12 mouse cellular contexts compared by ENCODE assay signal in the genomic region with DNA sequence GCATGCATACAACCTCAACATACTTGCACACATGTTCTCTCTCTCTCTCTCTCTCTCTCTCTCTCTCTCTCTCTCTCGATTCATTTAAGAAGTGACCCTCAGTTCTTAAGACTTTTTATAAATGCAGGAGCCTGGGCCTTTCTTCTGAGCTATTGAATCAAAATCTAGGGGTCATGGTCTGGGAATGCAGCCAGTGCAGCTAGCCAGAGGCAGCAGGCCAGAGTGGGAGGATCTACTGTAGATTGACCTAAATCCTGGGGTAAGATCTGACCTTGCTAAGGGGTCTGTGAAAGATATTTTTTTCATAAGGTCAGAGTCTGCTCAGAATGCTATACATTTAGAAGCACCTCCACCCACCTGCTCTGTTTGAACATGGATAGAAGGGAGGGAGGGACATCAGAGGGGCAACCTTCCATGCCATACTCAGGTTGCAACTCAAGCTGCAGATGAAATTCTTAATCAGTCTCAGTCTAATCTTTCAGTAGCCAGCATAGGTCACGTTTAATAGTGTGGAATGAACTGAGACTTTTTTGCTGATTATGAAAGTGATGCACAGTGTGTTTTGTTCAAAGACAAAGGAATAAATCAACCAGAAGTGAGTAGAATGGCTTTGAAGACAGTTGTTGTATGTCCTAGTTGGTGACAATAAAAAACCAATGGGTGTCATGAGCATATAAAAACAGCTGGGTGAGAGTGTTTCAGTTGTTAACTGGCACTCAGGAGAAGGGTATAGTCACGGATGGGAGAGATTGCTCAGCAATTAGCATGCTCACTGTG. TPM values are rescaled to one million over a fixed set of nuclear protein-coding genes. Genes with fewer than 3 reads are reported as not detected.
DNase-seq lines count a peak whose midpoint lies in the region; ATAC-seq and TF ChIP-seq lines count a peak whose summit lies in the region.
"Had no signal": no experiment of that assay in that cellular context is flagged by ENCODE, and none has a peak within 500 bp of the region (broad histone marks: within the 10 kb centered on the region; RNA-seq: fewer than 3 reads in every experiment).

No protein-coding gene starts in this region.

- no peaks in the 10 kb centered on the region for H3K36me3 ChIP-seq in forebrain, embryonic 14.5 days (ENCODE audit: control insufficient read depth, insufficient read depth, low read length)
- no peaks in the 10 kb centered on the region for H3K36me3 ChIP-seq in forebrain, postnatal 0 days (ENCODE audit: insufficient read depth)
- no peaks in the 10 kb centered on the region for H3K36me3 ChIP-seq in lung, embryonic 14.5 days (ENCODE audit: insufficient read depth)

- peak; percentile 33 for DNase-seq in forebrain, embryonic 14.5 days (ENCODE audit: low spot score)
- no peak for DNase-seq in forebrain, postnatal 0 days
- DNase-seq in lung, embryonic 14.5 days, result peak; percentile 71
- no peak for DNase-seq in lung, postnatal 36 days
- DNase-seq in NIH3T3 (ENCODE audit: low read depth), result peak; percentile 72
- DNase-seq in heart, postnatal 4 days, result peak; percentile 66
- no peak for DNase-seq in embryo, embryonic 11 days
- no peak for DNase-seq in frontal cortex, postnatal 10 days (ENCODE audit: low spot score in 2 of 2)
- DNase-seq: liver, postnatal 0 days; thymus, postnatal 25 days had no signal

- no peak overlapping the region for H3K4me3 ChIP-seq in forebrain, embryonic 14.5 days (ENCODE audit: low read depth, low read length)
- H3K4me3 ChIP-seq in forebrain, postnatal 0 days (ENCODE audit: low read depth, low read length), result no peak overlapping the region
- no peak overlapping the region for H3K4me3 ChIP-seq in lung, embryonic 14.5 days (ENCODE audit: low read depth, low read length)
- H3K4me3 ChIP-seq: myocyte had no signal

- no peak overlapping the region for H3K27ac ChIP-seq in forebrain, embryonic 14.5 days (ENCODE audit: low read depth, low read length)
- no peak overlapping the region for H3K27ac ChIP-seq in forebrain, postnatal 0 days (ENCODE audit: low read depth, low read length)
- no peak overlapping the region for H3K27ac ChIP-seq in lung, embryonic 14.5 days (ENCODE audit: low read depth)

- TF ChIP-seq CTCF in forebrain, postnatal 0 days (IDR thresholded peaks at IDR 0.05; ENCODE audit: low read depth), result no peak
- TF ChIP-seq CTCF in lung, embryonic 14.5 days (IDR thresholded peaks at IDR 0.05; ENCODE audit: low read depth), result no peak

- WGBS in forebrain, embryonic 14.5 days, result 43% methylated on average over 3 of the region's 3 CpGs
- 23% methylated on average over 3 of the region's 3 CpGs for WGBS in forebrain, postnatal 0 days
- WGBS in lung, embryonic 14.5 days, result 43% methylated on average over 3 of the region's 3 CpGs

- H3K4me1 ChIP-seq in forebrain, embryonic 14.5 days (ENCODE audit: control insufficient read depth, insufficient read depth, low read length), result no peaks in the 10 kb centered on the region
- H3K4me1 ChIP-seq in forebrain, postnatal 0 days (ENCODE audit: insufficient read depth), result no peaks in the 10 kb centered on the region
- no peaks in the 10 kb centered on the region for H3K4me1 ChIP-seq in lung, embryonic 14.5 days (ENCODE audit: insufficient read depth)

- no peaks in the 10 kb centered on the region for H3K27me3 ChIP-seq in forebrain, embryonic 14.5 days (replicated peaks; ENCODE audit: control insufficient read depth, insufficient read depth, low read length)
- H3K27me3 ChIP-seq in forebrain, postnatal 0 days (ENCODE audit: insufficient read depth, low read length), result no peaks in the 10 kb centered on the region
- H3K27me3 ChIP-seq in lung, embryonic 14.5 days (ENCODE audit: insufficient read depth, low read length), result no peaks in the 10 kb centered on the region

- no peak overlapping the region for H3K4me2 ChIP-seq in forebrain, embryonic 14.5 days (ENCODE audit: low read length)
- H3K4me2 ChIP-seq in forebrain, postnatal 0 days (ENCODE audit: low read depth), result no peak overlapping the region
- H3K4me2 ChIP-seq in lung, embryonic 14.5 days, result no peak overlapping the region

- no peak for ATAC-seq in forebrain, embryonic 14.5 days
- no peak for ATAC-seq in forebrain, postnatal 0 days
- no peak for ATAC-seq in lung, embryonic 14.5 days (ENCODE audit: insufficient read depth)
- ATAC-seq: liver, postnatal 0 days had no signal

- no peaks in the 10 kb centered on the region for H3K9me3 ChIP-seq in forebrain, embryonic 14.5 days (replicated peaks; ENCODE audit: control insufficient read depth, low read length)
- no peaks in the 10 kb centered on the region for H3K9me3 ChIP-seq in forebrain, postnatal 0 days (ENCODE audit: low read length)
- H3K9me3 ChIP-seq in lung, embryonic 14.5 days (ENCODE audit: low read depth, low read length), result no peaks in the 10 kb centered on the region

- H3K9ac ChIP-seq in forebrain, embryonic 14.5 days (ENCODE audit: low read length), result no peak overlapping the region
- no peak overlapping the region for H3K9ac ChIP-seq in forebrain, postnatal 0 days
- no peak overlapping the region for H3K9ac ChIP-seq in lung, embryonic 14.5 days
- H3K9ac ChIP-seq: liver, postnatal 0 days had no signal

RNA-seq across cellular contexts. Expression of gene Slc15a3, which starts 8.0 kb away (rescaled TPM):
- polyA plus RNA-seq in forebrain, embryonic 14.5 days (2014; fragmentation: Nextera tagmentation; extraction: Ambion mirVana), result 0.34 and 0.49 TPM in 2 replicates
- 0.62 and 0.90 TPM in 2 replicates for total RNA-seq in forebrain, postnatal 0 days (2014; rRNA removed)
- 0.26 and 0.42 TPM in 2 replicates for polyA plus RNA-seq in forebrain, postnatal 0 days (2015; fragmentation: Nextera tagmentation; extraction: Ambion mirVana)
- 0.41 and 0.46 TPM in 2 replicates for polyA plus RNA-seq in lung, embryonic 14.5 days (2014; fragmentation: Nextera tagmentation; extraction: Ambion mirVana)
- 1 to 10 TPM; 2.1 to 2.3 TPM for total RNA-seq in heart, postnatal 4 days (2021)
- total RNA-seq: common myeloid progenitor, adult 5-6 weeks had no signal

RNA-seq across cellular contexts. Expression of gene Cd6, which starts 17.6 kb away (rescaled TPM):
- not detected in 2 replicates for polyA plus RNA-seq in forebrain, embryonic 14.5 days (2014; fragmentation: Nextera tagmentation; extraction: Ambion mirVana)
- total RNA-seq in forebrain, postnatal 0 days (2014; rRNA removed), result not detected in 2 replicates
- 0.05 TPM in 1 of 2 replicates, not detected in the other for polyA plus RNA-seq in forebrain, postnatal 0 days (2015; fragmentation: Nextera tagmentation; extraction: Ambion mirVana)
- 0.17 TPM in 1 of 2 replicates, not detected in the other for polyA plus RNA-seq in lung, embryonic 14.5 days (2014; fragmentation: Nextera tagmentation; extraction: Ambion mirVana)
- total RNA-seq in heart, postnatal 4 days (2021), result under 1 TPM in 1 of 2 experiments, not detected in 1; 0.17 TPM
- polyA plus RNA-seq: myocyte had no signal

RNA-seq across cellular contexts. Expression of gene Tmem132a, which starts 22.2 kb away (rescaled TPM):
- polyA plus RNA-seq in forebrain, embryonic 14.5 days (2014; fragmentation: Nextera tagmentation; extraction: Ambion mirVana), result 106 and 149 TPM in 2 replicates
- total RNA-seq in forebrain, postnatal 0 days (2014; rRNA removed), result 323 and 362 TPM in 2 replicates
- 180 and 184 TPM in 2 replicates for polyA plus RNA-seq in forebrain, postnatal 0 days (2015; fragmentation: Nextera tagmentation; extraction: Ambion mirVana)
- 68.7 and 80.2 TPM in 2 replicates for polyA plus RNA-seq in lung, embryonic 14.5 days (2014; fragmentation: Nextera tagmentation; extraction: Ambion mirVana)
- 10 to 100 TPM; 52.4 to 53.4 TPM for total RNA-seq in heart, postnatal 4 days (2021)

RNA-seq across cellular contexts. Expression of gene Tmem109, which starts 34.3 kb away (rescaled TPM):
- polyA plus RNA-seq in forebrain, embryonic 14.5 days (2014; fragmentation: Nextera tagmentation; extraction: Ambion mirVana), result 42.7 and 47.7 TPM in 2 replicates
- 22.2 and 25.5 TPM in 2 replicates for total RNA-seq in forebrain, postnatal 0 days (2014; rRNA removed)
- 33.7 and 38.8 TPM in 2 replicates for polyA plus RNA-seq in forebrain, postnatal 0 days (2015; fragmentation: Nextera tagmentation; extraction: Ambion mirVana)
- polyA plus RNA-seq in lung, embryonic 14.5 days (2014; fragmentation: Nextera tagmentation; extraction: Ambion mirVana), result 120 and 122 TPM in 2 replicates
- total RNA-seq in heart, postnatal 4 days (2021), result 100 to 1,000 TPM; 100 to 104 TPM

RNA-seq across cellular contexts. Expression of gene Prpf19, which starts 47.5 kb away (rescaled TPM):
- 44.2 and 45.5 TPM in 2 replicates for polyA plus RNA-seq in forebrain, embryonic 14.5 days (2014; fragmentation: Nextera tagmentation; extraction: Ambion mirVana)
- total RNA-seq in forebrain, postnatal 0 days (2014; rRNA removed), result 243 and 271 TPM in 2 replicates
- 35.6 and 36.9 TPM in 2 replicates for polyA plus RNA-seq in forebrain, postnatal 0 days (2015; fragmentation: Nextera tagmentation; extraction: Ambion mirVana)
- 40.7 TPM in 2 replicates for polyA plus RNA-seq in lung, embryonic 14.5 days (2014; fragmentation: Nextera tagmentation; extraction: Ambion mirVana)
- total RNA-seq in heart, postnatal 4 days (2021), result 100 to 1,000 TPM; 214 to 232 TPM

Comparison
In these comparisons a context has a peak if more than half of its experiments do, and no peak if none do; other contexts are left out.
1. DNase-seq: peak in forebrain, embryonic 14.5 days (single experiment), lung, embryonic 14.5 days (single experiment), NIH3T3 (single experiment) and heart, postnatal 4 days (single experiment); none in forebrain, postnatal 0 days (single experiment), lung, postnatal 36 days (single experiment), embryo, embryonic 11 days (single experiment) and frontal cortex, postnatal 10 days (0 of 2).